Mouse (Mus musculus) cerebellum, postnatal 36 days (tissue): ENCODE data around the gene Usp54.
A peak's percentile ranks its signal among the peaks of the same experiment; 100 is the strongest.
"Not testable (repeated sequence)": the region's sequence is repeated elsewhere in the genome, so short reads cannot be mapped to it uniquely, and the experiment has no call there.

Experiments
- DNase-seq, 2 experiments: peaks; one replicate each; pipeline ENCODE4 v3.0.0; 2021 to 2022; ENCODE audit warnings: mixed read lengths in 2 of 2

Usp54 gene

GRCm38 (mm10) chr14:20654690-20655421 lies 14.0 kb upstream of the Usp54 start:
- no peak for DNase-seq

- no peak for DNase-seq
Observed at GRCm38 (mm10) chr14:20651722-20652256, 10.9 kb upstream of the Usp54 start.

GRCm38 (mm10) chr14:20651000-20651399 lies 10.1 kb upstream of the Usp54 start:
- DNase-seq, result no peak

GRCm38 (mm10) chr14:20646381-20646780 lies 5.5 kb upstream of the Usp54 start:
- no peak for DNase-seq

- no peak for DNase-seq
Observed at GRCm38 (mm10) chr14:20645547-20645946, 4.7 kb upstream of the Usp54 start.

- no peak for DNase-seq
Observed at GRCm38 (mm10) chr14:20641438-20641875, 594 bp upstream of the Usp54 start.

- peak; percentile 17 to 31 for DNase-seq
Observed at GRCm38 (mm10) chr14:20639918-20640619, 794 bp downstream of the Usp54 start.

- no peak for DNase-seq
Observed at GRCm38 (mm10) chr14:20638702-20639101, 2.2 kb downstream of the Usp54 start.

- no peak for DNase-seq
Observed at GRCm38 (mm10) chr14:20637818-20638574, 2.9 kb downstream of the Usp54 start.

- DNase-seq, result not testable (repeated sequence)
Observed at GRCm38 (mm10) chr14:20636968-20637367, 3.9 kb downstream of the Usp54 start.

- no peak for DNase-seq
Observed at GRCm38 (mm10) chr14:20635546-20635945, 5.3 kb downstream of the Usp54 start.

GRCm38 (mm10) chr14:20631253-20631652 lies 9.6 kb downstream of the Usp54 start:
- no peak for DNase-seq

- DNase-seq, result peak; percentile 29 to 44
Observed at GRCm38 (mm10) chr14:20626971-20627370, 13.9 kb downstream of the Usp54 start.

GRCm38 (mm10) chr14:20626447-20626846 lies 14.4 kb downstream of the Usp54 start:
- no peak for DNase-seq

- no peak for DNase-seq
Observed at GRCm38 (mm10) chr14:20622907-20623306, 18.0 kb downstream of the Usp54 start.

- no peak for DNase-seq
Observed at GRCm38 (mm10) chr14:20622412-20622811, 18.5 kb downstream of the Usp54 start.

- no peak for DNase-seq
Observed at GRCm38 (mm10) chr14:20621903-20622302, 19.0 kb downstream of the Usp54 start.

GRCm38 (mm10) chr14:20619131-20619530 lies 21.7 kb downstream of the Usp54 start:
- DNase-seq, result no peak

GRCm38 (mm10) chr14:20618211-20618610 lies 22.7 kb downstream of the Usp54 start:
- DNase-seq, result no peak

GRCm38 (mm10) chr14:20616421-20616820 lies 24.4 kb downstream of the Usp54 start:
- DNase-seq, result no peak

- DNase-seq, result no peak
Observed at GRCm38 (mm10) chr14:20615075-20615474, 25.8 kb downstream of the Usp54 start.

- DNase-seq, result no peak
Observed at GRCm38 (mm10) chr14:20612820-20613219, 28.0 kb downstream of the Usp54 start.

GRCm38 (mm10) chr14:20610146-20610545 lies 30.7 kb downstream of the Usp54 start:
- DNase-seq, result no peak
